Mouse (Mus musculus): ENCODE results near the gene Mme.

The Mme gene

DNA sequence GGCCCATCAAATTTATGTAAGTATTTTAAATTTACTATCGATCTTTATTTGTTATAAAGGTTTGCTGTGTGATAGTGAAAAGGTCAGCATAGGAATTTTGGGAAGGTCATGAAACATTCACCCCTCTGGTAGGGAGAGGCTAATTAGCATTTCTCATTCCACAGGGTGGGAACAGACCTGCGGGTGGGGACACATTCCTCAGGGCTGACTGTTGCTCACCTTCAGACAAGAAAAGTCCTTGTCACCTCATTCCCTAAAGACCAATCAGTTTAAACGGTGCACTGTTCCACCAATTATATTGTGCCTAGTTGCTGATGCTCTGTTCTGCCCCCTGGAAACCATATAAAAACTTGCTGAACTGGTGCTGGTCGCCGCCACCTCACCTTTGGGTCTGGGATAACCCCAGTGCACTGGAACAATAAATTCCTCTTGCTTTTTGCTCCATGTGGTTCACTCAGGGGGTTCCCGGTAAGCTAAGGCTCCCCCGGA lies at the start of gene Mme:
Mme (plus strand) TSS at position 439 of the 489 bp plus-strand sequence.
- DNase-seq (ENCODE audit: low read depth in 1 of 2, low spot score in 2 of 2), result no peak

DNA sequence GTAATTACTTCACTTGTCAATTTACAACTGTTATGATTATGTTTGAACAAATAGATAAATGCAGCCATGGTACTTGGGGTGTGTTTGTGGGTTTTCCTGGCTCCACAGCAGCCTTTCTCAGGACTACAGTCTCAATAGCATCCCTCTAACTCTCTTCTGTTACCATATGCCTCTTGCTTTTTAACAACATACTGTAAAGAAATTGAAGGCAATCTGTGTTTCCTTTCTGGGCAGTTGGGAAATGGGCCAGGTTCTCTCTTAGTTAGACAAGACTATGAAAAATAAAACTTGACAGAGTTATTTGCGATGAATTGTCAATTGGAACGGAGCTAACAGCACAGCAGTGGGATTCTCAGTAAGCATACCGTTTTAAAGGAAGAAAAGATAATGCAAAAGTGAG lies 44.8 kb upstream of the Mme start:
- no peak for DNase-seq (ENCODE audit: low read depth in 1 of 2, low spot score in 2 of 2)

DNA sequence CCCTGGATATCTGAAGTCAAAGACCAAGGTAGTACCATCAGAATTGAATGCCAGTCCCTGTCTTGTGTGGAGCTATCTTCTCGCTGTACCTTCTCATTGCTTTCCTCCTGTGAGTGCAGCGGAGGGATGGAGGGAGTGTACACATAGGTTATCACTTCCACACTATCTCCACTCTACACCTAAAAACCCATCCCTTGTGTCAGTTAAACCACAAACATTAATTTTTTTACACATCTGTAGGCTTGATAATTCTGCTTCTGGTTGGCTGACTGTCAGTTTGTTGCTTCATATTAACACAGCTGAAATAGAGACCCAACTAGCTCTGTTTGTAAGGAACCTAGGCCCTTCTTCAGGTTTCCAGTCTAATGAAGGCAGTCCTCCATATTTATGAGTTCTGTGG lies 43.3 kb upstream of the Mme start:
- no peak for DNase-seq (ENCODE audit: low read depth in 1 of 2, low spot score in 2 of 2)

DNA sequence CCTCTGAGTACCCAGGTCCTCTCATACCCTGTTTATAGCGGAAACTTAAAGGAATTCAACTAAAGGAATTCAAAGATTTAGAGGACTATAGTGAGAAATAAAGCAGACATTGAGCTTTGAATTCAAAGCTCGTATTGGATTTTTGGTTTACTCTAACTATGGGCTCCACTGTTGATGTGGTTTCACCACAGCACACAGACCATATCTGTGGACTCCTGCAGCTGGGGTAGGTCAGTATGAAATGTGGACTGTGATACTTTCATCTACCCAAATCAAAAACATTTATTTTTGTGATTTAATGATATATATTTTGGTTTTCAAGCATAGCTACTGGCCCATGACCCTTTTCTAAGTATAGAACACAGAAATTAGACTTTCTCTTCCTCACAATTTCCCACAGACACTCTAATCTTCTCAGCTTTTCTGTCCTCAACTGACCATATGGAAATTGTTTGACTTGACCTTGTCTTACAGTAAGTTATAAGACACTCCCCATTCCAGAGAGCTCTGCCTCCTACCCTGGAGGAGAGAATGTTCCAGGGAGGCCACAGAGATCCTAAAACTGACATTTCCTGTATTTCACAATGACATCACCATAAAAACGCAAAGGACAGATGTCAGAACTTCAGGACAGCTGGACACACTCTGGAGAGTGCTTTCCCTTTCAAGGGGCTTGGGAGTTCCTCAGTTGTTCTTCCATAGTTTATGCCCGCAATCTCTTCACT lies 19.3 kb upstream of the Mme start:
- no peak for DNase-seq (ENCODE audit: low read depth in 1 of 2, low spot score in 2 of 2)

DNA sequence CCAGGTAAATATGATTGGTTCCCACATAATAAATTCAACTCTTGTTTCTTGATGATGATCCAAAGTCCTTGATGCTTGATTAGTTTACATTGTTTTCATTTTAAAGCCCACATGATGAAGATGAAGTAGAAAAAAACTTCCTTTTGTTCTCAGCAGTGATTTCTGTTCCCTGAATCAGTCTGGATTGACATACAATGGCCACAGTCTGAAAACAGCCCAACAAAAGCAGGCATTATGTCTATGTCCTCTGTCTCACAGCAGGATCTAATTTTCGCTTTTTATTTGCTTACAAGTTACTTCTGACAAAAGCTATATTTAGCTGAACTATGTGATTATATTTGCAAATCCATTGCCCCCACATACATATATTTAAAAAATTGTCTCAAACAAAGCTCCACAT lies 17.7 kb upstream of the Mme start:
- no peak for DNase-seq (ENCODE audit: low read depth in 1 of 2, low spot score in 2 of 2)

DNA sequence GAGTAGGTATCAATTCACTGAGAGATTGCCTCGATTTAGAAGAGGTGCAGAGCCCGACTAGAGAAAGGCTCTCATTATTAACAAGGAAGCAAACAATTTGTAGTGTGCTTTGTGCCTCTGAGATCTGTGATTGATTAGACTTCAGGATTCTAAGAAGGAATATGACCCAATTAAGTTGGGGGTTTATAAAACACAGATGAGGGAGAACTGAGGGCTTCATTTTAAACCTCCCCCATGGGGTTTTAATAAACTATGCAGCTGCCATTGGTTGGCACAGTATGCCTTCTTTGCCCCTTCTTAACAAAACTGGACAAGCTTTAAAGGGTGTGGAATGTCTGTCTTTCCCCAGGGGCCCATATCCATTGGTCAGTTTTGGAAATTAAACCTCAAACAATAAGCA lies 5.4 kb upstream of the Mme start:
- DNase-seq (ENCODE audit: low read depth in 1 of 2, low spot score in 2 of 2), result no peak

DNA sequence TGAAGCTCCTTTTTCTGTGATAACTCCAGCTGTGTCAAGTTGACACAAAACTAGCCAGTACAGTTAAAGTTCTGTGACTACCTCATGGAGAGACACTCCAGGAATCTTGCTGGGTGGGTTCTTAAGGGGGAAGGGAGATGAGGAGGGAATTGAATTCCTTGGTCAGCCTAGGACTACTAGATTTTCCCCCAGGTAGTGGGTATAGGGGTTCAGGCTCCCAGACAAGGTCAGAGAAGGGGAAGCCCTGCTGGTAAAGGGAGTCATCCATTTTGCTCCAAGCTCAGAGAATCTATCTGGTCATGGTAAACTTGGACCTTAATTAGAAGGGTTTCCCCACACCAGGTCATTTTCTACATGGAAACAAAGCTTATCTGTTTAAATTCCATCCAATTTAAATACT lies 2.4 kb downstream of the Mme start:
- no peak for DNase-seq (ENCODE audit: low read depth in 1 of 2, low spot score in 2 of 2)

DNA sequence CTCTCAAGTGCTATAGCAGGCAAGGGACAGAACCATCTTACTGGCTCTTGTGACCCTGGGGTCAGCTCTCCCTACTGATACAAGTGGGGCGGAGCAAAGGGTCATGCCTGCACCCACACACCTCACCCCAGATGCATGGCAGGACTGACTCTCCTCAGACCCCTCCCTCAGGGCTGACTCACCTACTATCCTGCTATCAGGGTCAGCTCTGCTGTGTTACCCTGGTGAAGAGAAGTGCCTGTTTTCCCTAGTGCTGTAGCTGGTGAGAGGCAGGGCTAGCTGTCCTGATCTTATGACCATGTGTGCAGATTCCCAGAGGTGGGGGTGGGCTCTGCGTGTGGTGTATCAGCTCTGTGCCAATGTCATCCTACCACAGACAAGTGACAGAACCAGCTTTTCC lies 30.8 kb downstream of the Mme start:
- no peak for DNase-seq (ENCODE audit: low read depth in 1 of 2, low spot score in 2 of 2)

DNA sequence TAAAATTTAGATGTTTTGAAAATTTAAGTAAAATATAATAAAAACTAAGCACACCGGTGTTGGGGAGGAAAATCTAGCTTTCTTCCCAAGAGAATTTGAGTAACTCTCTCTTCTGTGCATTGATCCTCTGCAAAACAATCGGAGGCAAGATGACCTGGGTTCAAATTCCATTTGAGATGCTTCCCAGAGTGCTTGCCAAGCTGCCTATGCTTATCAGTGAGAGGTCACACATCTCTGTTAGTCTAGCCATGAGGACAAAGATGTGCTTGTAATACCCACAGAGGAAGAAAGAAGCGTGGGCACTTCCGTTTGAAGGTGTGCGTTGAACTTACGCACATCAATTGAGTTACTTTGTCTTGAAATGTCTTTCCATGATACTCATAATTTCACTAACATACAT lies 53.0 kb downstream of the Mme start:
- DNase-seq (ENCODE audit: low read depth in 1 of 2, low spot score in 2 of 2), result no peak

DNA sequence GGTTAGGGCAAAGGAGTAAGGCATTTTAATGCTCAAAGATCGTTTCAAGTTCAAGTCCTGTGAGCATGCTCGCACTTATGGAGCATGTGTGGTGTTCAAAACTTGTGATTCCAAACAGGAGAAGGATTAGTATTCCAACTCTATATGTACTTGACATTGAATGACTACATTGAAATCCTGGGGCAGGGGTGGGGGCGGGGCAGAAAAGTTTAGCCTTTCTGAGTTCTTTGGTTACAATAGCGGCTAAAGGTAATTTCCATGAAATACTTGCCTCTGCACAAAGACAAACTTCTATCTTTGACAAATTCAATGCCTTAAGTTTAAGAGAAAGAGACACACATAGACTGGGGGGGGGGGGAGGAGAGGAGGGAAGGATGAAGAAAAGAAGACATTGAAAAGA lies 53.5 kb downstream of the Mme start:
- DNase-seq (ENCODE audit: low read depth in 1 of 2, low spot score in 2 of 2), result no peak

DNA sequence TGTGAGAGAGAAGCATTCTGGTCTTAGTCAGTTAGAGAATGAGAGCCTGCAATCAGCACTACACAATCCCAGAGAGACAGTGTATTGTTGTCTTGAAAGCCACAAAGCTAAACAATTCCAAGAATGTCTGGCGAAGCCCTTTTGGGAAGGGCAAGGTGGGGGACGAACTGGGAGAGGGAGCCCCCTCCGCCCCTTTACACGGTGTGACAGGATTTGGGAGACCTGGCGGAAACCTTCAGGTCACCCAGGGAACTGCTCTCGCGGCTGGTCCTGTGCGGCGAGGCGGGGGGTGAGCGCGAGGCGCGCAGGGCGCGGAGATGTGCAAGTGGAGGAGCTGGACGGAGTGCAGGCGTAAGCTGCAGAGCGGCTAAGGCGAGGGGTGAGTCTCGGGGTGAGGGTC lies 53.9 kb downstream of the Mme start:
- no peak for DNase-seq (ENCODE audit: low read depth in 1 of 2, low spot score in 2 of 2)

DNA sequence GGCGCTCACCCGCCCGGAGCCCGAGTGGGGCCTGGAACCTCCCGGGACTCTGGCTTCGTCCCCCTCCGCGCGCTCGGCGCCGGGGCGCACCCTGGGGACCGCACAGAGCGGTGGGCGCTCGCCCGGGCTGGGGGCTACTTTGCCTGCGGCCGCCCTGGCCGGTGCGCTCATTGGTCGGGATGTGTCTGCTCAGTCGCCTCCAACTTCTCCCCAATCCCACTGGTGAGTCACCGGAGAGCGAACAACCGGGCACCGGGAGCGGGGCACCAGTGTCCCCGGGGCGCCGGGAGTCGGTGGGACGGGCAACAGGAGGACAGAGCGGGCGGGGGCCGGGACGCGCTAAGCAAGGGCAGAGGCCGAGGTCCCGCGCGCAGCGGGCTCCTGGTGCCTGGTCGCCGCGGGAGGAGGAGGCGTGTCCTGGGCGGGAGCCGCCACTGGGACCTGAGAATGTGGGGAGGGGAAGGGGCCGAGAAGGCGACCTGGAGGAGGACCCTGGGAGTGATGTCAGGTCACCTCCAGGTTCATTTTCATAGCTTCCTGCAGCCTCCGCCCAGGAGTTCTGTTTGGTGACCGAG lies 54.4 kb downstream of the Mme start:
- DNase-seq (ENCODE audit: low read depth in 1 of 2, low spot score in 2 of 2), result no peak

DNA sequence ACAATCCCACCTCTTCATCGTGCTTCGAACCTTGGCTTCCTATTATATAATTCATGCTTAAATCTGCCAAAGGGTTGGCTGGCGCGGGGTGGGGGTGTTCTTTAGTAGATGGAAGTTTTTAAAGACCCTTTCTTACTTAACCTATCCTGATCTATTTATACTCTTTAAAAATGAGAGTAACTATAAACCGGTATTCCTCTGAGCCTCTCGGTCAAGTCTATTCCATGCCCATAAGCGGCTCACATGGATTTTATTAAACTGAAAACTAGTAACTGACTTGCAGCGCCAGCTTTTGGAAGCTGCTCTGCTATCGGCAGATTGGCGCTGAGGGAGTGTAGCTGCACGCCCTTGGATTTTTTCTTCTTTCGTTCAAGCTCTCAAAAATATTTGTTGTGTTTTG lies 55.1 kb downstream of the Mme start:
- no peak for DNase-seq (ENCODE audit: low read depth in 1 of 2, low spot score in 2 of 2)

DNA sequence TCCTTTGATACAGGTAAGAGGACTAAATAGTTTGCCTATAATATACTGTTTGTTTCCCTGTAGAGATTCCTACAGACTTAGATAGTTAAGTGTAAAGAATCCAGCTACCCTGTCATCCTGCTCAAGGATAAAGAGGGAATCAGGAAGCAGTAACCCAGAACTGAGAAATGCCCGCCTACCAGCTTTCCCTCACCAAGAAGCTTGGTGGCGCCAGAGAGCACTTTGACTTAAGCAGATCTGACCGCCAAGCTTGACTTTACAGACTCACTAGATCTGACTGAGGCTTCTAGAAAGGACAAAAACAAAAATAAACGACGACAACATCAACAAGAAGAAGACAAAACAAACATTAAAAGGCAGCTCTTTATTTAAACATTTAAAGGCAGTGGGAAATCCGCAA lies 56.5 kb downstream of the Mme start:
- no peak for DNase-seq (ENCODE audit: low read depth in 1 of 2, low spot score in 2 of 2)

DNA sequence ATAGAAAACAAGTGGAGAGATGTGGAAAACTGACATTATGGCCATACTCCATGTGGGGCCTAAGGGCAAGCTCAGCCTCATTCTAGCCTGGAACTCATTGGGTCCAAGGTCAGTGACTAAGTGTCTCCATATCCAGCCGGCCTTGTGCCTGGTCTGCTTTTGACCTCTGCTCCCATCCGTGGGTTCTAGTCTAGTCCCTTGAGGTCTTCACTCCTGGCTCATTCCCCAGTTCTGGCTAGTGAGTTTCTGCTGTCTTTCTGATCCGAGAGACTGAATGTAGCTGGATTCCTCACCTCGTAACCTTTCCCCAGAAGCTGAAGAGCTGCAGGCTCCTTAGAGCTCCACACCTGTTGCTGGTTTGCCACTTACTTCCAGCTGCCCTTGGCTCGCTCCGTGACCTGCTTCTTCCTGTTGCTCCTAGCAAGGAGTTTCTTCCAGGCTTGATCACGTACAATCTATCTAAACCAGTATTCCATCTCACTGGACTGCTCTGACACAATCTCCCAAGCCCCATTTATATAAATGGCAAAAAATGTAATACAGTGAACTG lies 73.9 kb downstream of the Mme start:
- no peak for DNase-seq (ENCODE audit: low read depth in 1 of 2, low spot score in 2 of 2)

DNA sequence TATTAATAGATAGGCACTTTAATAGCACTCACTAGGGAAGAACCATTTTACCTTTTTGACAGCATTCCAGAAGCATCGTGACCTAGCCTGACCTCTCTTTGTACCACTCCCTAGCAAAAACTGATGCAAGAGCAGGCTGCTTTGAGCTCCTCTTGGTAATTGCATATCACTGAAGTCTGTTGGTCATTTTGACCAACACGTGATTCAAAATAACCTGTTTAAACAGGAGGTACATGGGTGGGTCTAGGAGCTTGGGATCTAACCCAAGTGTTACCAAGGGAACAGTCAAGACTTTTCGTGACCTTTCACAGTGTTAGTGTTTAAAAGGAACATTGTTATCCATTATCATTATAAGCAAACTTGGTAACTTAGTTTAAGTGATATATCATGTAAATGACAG lies 76.2 kb downstream of the Mme start:
- no peak for DNase-seq (ENCODE audit: low read depth in 1 of 2, low spot score in 2 of 2)

DNA sequence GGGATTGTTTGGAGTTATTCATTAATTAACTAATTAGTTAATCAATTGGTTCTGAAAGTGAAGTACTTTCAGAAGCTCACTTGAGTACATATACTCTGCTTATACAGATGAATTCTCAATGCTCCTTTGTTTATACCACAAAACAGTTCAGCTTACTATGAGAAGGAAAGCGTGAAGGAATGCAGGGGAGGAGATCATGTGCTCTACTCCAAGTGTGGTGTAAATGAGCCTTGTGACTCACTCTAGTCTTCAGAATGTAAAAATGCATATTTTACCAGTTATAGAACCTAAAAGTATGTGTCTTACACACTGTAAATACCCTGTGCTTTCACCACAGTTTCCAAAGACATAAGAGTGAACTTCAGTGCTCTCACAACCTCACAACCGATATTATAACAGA lies 84.3 kb downstream of the Mme start:
- no peak for DNase-seq (ENCODE audit: low read depth in 1 of 2, low spot score in 2 of 2)

DNA sequence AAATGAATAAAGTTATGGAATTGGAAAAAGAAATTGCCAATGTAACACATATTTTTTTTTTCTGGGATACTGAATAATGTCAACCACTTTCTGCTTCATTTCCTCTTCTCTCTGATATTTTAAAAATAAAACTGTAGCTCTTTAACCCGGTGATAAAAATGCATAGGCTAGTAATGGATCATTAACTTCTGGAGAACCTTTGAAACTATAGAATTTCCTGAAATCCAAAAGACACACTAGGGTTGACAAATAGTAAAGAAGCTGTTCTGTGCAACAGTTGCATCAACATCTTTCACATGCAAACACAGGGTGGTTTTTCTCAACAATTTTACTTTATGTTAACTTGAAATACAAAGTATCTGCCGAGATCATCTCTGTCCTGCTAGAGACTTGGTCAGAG lies 98.8 kb downstream of the Mme start:
- no peak for DNase-seq (ENCODE audit: low read depth in 1 of 2, low spot score in 2 of 2)

DNA sequence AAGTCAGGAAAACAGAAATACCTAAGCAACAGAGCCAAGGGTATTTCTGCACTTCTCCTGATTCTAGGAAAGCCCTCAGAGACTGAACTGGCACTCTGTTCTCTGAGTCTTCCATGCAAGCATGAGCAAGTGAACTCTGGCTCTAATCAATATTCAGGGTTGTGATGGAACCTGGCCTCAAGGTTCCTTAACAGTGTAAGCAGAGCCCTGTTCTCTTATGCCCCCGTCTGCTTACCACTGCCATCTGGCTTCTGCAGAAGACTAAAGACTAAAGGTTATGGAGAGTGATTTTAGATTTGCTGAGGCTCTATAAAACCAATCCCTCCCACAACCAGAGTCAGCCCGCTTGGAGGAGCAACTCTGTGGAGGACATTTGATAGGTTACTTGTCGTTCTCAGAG lies 99.2 kb downstream of the Mme start:
- no peak for DNase-seq (ENCODE audit: low read depth in 1 of 2, low spot score in 2 of 2)

DNA sequence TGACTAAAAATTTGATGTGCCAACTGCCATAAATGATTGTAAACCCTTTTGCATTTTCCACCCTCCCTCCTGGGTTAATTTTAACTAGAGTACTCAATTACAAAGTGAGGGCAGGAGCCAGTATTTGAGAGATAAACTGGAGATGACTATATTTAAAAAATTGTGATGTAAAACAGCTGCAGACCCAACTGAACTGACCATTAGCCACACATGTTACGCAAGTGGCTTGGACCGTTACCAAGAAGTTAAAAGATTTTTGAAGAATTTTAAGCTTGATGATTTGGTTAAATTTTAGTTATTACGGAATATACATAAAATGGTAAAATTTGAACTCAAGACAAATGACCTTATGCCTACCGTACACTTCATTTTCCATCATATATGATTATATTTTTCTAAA lies 100.1 kb downstream of the Mme start:
- DNase-seq (ENCODE audit: low read depth in 1 of 2, low spot score in 2 of 2), result no peak

DNA sequence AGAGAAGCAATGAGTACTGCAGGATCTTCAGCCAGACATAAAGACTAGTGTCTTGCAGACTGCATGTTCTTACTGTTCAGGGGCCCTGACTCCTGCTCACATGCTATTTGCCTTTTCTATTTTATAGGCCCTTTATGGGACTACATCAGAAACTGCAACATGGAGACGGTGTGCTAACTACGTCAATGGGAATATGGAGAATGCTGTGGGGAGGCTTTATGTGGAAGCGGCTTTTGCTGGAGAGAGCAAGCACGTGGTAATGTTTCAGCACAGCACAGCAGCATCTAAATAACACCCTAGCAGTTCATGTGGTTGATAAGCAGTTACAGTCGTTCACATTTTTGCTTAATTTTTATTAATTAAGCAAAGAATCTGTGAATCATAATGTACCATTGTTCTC lies 103.7 kb downstream of the Mme start:
- DNase-seq (ENCODE audit: low read depth in 1 of 2, low spot score in 2 of 2), result no peak

DNA sequence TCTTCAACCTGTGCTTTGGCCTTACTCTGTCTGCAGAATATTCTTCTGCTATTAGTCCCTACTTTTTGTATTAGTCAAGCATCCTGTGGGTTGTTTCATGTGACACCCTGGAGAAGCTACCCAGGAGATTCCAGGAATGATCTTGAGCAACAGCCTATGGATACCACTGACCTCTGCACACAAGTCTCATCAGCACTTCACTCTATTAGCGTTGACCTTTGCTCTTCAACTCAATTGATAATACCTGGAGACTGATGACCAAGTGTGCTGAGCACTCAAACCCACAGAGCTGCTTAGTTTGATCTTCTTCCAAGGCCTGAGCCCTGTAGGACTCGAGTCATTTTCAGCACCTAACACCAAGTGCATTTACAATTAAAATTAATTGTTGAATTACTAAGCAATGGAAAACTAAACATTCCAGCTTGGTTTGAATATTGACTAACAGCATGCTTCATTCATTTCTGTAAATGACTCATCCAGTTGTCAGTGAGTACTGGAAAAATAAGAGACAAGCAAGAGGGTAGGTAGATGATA lies 107.6 kb downstream of the Mme start:
- no peak for DNase-seq (ENCODE audit: low read depth in 1 of 2, low spot score in 2 of 2)

DNA sequence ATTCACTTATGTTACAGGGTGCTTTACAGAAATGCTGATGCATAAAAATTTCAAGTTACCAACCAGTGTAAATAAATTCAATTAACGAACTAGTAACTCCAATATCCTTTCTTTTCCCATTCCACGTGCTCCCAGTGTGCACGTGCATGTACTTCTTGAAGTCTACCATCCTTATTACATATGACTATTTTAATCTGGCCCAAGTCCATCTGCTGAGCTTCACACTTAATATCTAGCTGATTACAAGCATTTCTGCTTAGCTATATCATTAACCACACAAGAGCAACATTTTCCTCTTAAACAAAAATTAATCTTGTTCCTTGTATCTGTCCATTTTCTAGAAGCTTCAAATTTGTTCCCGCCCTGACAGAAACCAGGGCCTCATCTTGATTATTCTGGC lies 108.9 kb downstream of the Mme start:
- no peak for DNase-seq (ENCODE audit: low read depth in 1 of 2, low spot score in 2 of 2)

Data from monocyte, adult 2 months (primary cell).